Mouse (Mus musculus) cerebellum, postnatal 36 days (tissue): ENCODE results near the gene Atp23.
A peak's percentile ranks its signal among the peaks of the same experiment; 100 is the strongest.
"Not testable (repeated sequence)": the region's sequence is repeated elsewhere in the genome, so short reads cannot be mapped to it uniquely, and the experiment has no call there.

ENCODE experiments used
- DNase-seq, 2 experiments: peaks; one replicate each; pipeline ENCODE4 v3.0.0; 2021 to 2022; ENCODE audit warnings: mixed read lengths in 2 of 2

Atp23 gene

GRCm38 (mm10) chr10:126906811-126907210 lies 5.7 kb upstream of the Atp23 start:
- DNase-seq = no peak

- DNase-seq = peak; percentile 90 to 92
Measured at GRCm38 (mm10) chr10:126905650-126906075, 4.5 kb upstream of the Atp23 start.

- DNase-seq = no peak
Measured at GRCm38 (mm10) chr10:126905086-126905485, 3.9 kb upstream of the Atp23 start.

- no peak for DNase-seq
Measured at GRCm38 (mm10) chr10:126904221-126904620, 3.1 kb upstream of the Atp23 start.

- DNase-seq = no peak
Measured at GRCm38 (mm10) chr10:126901488-126901843, 311 bp upstream of the Atp23 start.

GRCm38 (mm10) chr10:126895891-126896290 lies 5.3 kb downstream of the Atp23 start:
- DNase-seq = no peak

GRCm38 (mm10) chr10:126894061-126894460 lies 7.1 kb downstream of the Atp23 start:
- DNase-seq = no peak

GRCm38 (mm10) chr10:126893145-126893544 lies 8.0 kb downstream of the Atp23 start:
- DNase-seq = no peak

GRCm38 (mm10) chr10:126873755-126874154 lies 27.4 kb downstream of the Atp23 start:
- DNase-seq = no peak

GRCm38 (mm10) chr10:126872256-126872655 lies 28.9 kb downstream of the Atp23 start:
- no peak for DNase-seq

- DNase-seq = peak; percentile 79 to 80
Measured at GRCm38 (mm10) chr10:126869372-126870318, 31.5 kb downstream of the Atp23 start.

- no peak for DNase-seq
Measured at GRCm38 (mm10) chr10:126865284-126865683, 35.9 kb downstream of the Atp23 start.

GRCm38 (mm10) chr10:126862193-126862592 lies 39.0 kb downstream of the Atp23 start:
- DNase-seq = no peak

- DNase-seq = peak in 1 of 2 experiments; percentile 8
Measured at GRCm38 (mm10) chr10:126853286-126853685, 47.9 kb downstream of the Atp23 start.

- peak in 1 of 2 experiments; percentile 4 for DNase-seq
Measured at GRCm38 (mm10) chr10:126845309-126845911, 55.7 kb downstream of the Atp23 start.

- DNase-seq = peak; percentile 27 to 35
Measured at GRCm38 (mm10) chr10:126844689-126845088, 56.5 kb downstream of the Atp23 start.

GRCm38 (mm10) chr10:126840266-126840665 lies 60.9 kb downstream of the Atp23 start:
- no peak for DNase-seq

GRCm38 (mm10) chr10:126833006-126833405 lies 68.1 kb downstream of the Atp23 start:
- peak in 1 of 2 experiments; percentile 19 for DNase-seq

GRCm38 (mm10) chr10:126831329-126831728 lies 69.8 kb downstream of the Atp23 start:
- DNase-seq = no peak

- no peak for DNase-seq
Measured at GRCm38 (mm10) chr10:126828618-126829017, 72.5 kb downstream of the Atp23 start.

GRCm38 (mm10) chr10:126827941-126828593 lies 73.1 kb downstream of the Atp23 start:
- DNase-seq = no peak

GRCm38 (mm10) chr10:126826982-126827381 lies 74.2 kb downstream of the Atp23 start:
- DNase-seq = no peak

GRCm38 (mm10) chr10:126826216-126826615 lies 74.9 kb downstream of the Atp23 start:
- not testable (repeated sequence) for DNase-seq
